Comparison of ENCODE assay signal across 8 mouse cellular contexts in the genomic region with DNA sequence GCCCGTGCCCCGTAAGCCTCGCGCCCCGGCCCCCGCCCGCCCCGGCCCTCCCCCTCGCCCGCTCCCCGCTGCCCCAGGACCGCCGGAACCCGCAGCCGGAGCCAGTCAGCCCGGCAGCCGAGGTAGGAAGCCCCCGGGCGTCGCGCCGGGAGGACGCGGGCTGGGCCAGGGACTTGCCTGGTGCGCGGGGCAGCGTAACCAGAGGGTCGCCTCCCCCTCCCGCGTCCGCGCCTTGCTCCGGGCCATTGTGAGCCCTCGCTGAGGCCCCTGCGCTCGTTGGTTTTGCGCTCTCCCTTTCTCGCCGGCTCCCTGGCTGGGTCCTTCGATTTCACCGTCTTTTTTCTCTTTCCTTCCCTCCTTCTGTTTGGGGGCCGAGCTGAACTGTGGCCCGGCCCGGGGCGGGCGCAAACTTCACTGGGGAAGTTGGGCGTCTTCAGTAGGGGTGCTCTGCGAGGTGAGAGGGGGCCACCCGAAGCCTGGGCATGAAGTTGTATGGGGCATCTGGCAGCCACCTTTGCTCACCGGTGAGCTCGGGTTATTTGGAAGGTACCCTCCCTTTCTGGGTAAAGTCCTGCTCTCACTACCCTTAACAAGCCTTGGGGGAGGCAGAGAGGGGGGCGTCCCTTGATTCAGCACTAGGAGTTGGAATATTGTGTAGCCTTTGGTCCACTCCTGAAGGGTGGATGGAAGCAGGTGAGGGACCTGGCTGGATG. TPM values are rescaled to one million over a fixed set of nuclear protein-coding genes. Genes with fewer than 3 reads are reported as not detected.
DNase-seq lines count a peak whose midpoint lies in the region; ATAC-seq lines count a peak whose summit lies in the region.

No protein-coding gene starts in this region.

- peaks cover 48% of the 10 kb centered on the region for H3K4me1 ChIP-seq in kidney, embryonic 14.5 days (ENCODE audit: control insufficient read depth, insufficient read depth, low read length)
- peaks cover 15 to 41% of the 10 kb centered on the region in 2 experiments for H3K4me1 ChIP-seq in ES-E14 (ENCODE audit: control insufficient read depth in 2 of 2, insufficient read depth in 2 of 2, low read length in 2 of 2, poor library complexity in 1 of 2)
- H3K4me1 ChIP-seq in embryonic facial prominence, embryonic 11.5 days (ENCODE audit: control insufficient read depth, insufficient read depth, low read length): peaks cover 21% of the 10 kb centered on the region
- H3K4me1 ChIP-seq in hindbrain, embryonic 16.5 days (ENCODE audit: control insufficient read depth, insufficient read depth, low read depth, low read length): peaks cover 58% of the 10 kb centered on the region
- peaks cover 54% of the 10 kb centered on the region for H3K4me1 ChIP-seq in midbrain, embryonic 11.5 days (ENCODE audit: control insufficient read depth, insufficient read depth, low read length)

- peak; percentile 11 for ATAC-seq in kidney, embryonic 14.5 days (ENCODE audit: low FRiP score, low TSS enrichment)
- ATAC-seq in embryonic facial prominence, embryonic 11.5 days (replicated peaks; ENCODE audit: insufficient number of reproducible peaks, low FRiP score, low TSS enrichment, low read depth): peak; percentile 40
- peak; percentile 31 for ATAC-seq in hindbrain, embryonic 16.5 days
- ATAC-seq in midbrain, embryonic 11.5 days (ENCODE audit: low FRiP score): peak; percentile 57
- ATAC-seq in megakaryocyte progenitor cell, adult 5-6 weeks (replicated peaks; ENCODE audit: poor library complexity): no peak; the same call in 1 of the 2 replicates

- WGBS in kidney, embryonic 14.5 days: 1% methylated on average over 40 of the region's 52 CpGs
- WGBS in embryonic facial prominence, embryonic 11.5 days: under 1% methylated on average over 30 of the region's 52 CpGs
- 1% methylated on average over 33 of the region's 52 CpGs for WGBS in hindbrain, embryonic 16.5 days
- 0% methylated on average over 24 of the region's 52 CpGs for WGBS in midbrain, embryonic 11.5 days

- DNase-seq in kidney, postnatal 14 days: no peak
- no peak for DNase-seq in ES-E14 (ENCODE audit: low read depth, low spot score)
- DNase-seq in embryonic facial prominence, embryonic 11.5 days (ENCODE audit: low spot score): peak; percentile 62
- peak; percentile 93 for DNase-seq in midbrain, embryonic 11.5 days (ENCODE audit: low spot score, missing footprints)
- DNase-seq in ovary, postnatal 10 days (ENCODE audit: low spot score): no peak

- in situ Hi-C loops in ES-E14 (cut with MboI; ENCODE audit: low sequenced_read_pairs in 2 of 2, unreplicated experiment in 2 of 2): no loop called here

- H3K4me2 ChIP-seq in kidney, embryonic 14.5 days (replicated peaks; ENCODE audit: low read depth, low read length): peak overlapping the region; percentile 95
- peak overlapping the region; percentile 67 for H3K4me2 ChIP-seq in embryonic facial prominence, embryonic 11.5 days (ENCODE audit: low read depth, low read length)
- peak overlapping the region; percentile 94 for H3K4me2 ChIP-seq in hindbrain, embryonic 16.5 days (ENCODE audit: low read length)
- peak overlapping the region; percentile 83 for H3K4me2 ChIP-seq in midbrain, embryonic 11.5 days

- peaks cover 9% of the 10 kb centered on the region for H3K36me3 ChIP-seq in kidney, embryonic 14.5 days (ENCODE audit: control insufficient read depth, insufficient read depth, low read length)
- H3K36me3 ChIP-seq in ES-E14 (ENCODE audit: control insufficient read depth, insufficient read depth, low read length, poor library complexity, severe bottlenecking): no peaks in the 10 kb centered on the region
- H3K36me3 ChIP-seq in embryonic facial prominence, embryonic 11.5 days (replicated peaks; ENCODE audit: control insufficient read depth, insufficient read depth, low read depth, low read length): peaks cover 2% of the 10 kb centered on the region; the same call in 1 of the 2 replicates
- peaks cover 4% of the 10 kb centered on the region; the same call in 1 of the 2 replicates for H3K36me3 ChIP-seq in hindbrain, embryonic 16.5 days (ENCODE audit: control insufficient read depth, insufficient read depth, low read length)
- no peaks in the 10 kb centered on the region; the same call in 1 of the 2 replicates for H3K36me3 ChIP-seq in midbrain, embryonic 11.5 days (ENCODE audit: control insufficient read depth, insufficient read depth, low read length)

- no peaks in the 10 kb centered on the region for H3K9me3 ChIP-seq in kidney, embryonic 14.5 days (ENCODE audit: control insufficient read depth, low read length)
- H3K9me3 ChIP-seq in ES-E14 (ENCODE audit: control insufficient read depth, insufficient read depth, low read depth, low read length): no peaks in the 10 kb centered on the region
- no peaks in the 10 kb centered on the region for H3K9me3 ChIP-seq in embryonic facial prominence, embryonic 11.5 days (replicated peaks; ENCODE audit: control insufficient read depth, low read length)
- H3K9me3 ChIP-seq in hindbrain, embryonic 16.5 days (ENCODE audit: control insufficient read depth, low read length): no peaks in the 10 kb centered on the region
- H3K9me3 ChIP-seq in midbrain, embryonic 11.5 days (ENCODE audit: control insufficient read depth, low read length): no peaks in the 10 kb centered on the region

- peak overlapping the region; percentile 88 for H3K4me3 ChIP-seq in kidney, embryonic 14.5 days (ENCODE audit: low read length)
- H3K4me3 ChIP-seq in ES-E14 (ENCODE audit: insufficient read depth in 1 of 2, low read depth in 1 of 2, low read length in 2 of 2, poor library complexity in 1 of 2, severe bottlenecking in 1 of 2): peak overlapping the region; percentile 96
- H3K4me3 ChIP-seq in embryonic facial prominence, embryonic 11.5 days (ENCODE audit: low read depth, low read length): peak overlapping the region; percentile 85
- peak overlapping the region; percentile 88 for H3K4me3 ChIP-seq in hindbrain, embryonic 16.5 days (ENCODE audit: low read length)
- H3K4me3 ChIP-seq in midbrain, embryonic 11.5 days (ENCODE audit: low read depth, low read length): peak overlapping the region; percentile 89

- no peaks in the 10 kb centered on the region for H3K27me3 ChIP-seq in kidney, embryonic 14.5 days (ENCODE audit: control insufficient read depth, insufficient read depth, low read length)
- H3K27me3 ChIP-seq in embryonic facial prominence, embryonic 11.5 days (ENCODE audit: control insufficient read depth, insufficient read depth, low read length): no peaks in the 10 kb centered on the region
- no peaks in the 10 kb centered on the region for H3K27me3 ChIP-seq in hindbrain, embryonic 16.5 days (replicated peaks; ENCODE audit: control insufficient read depth, insufficient read depth, low read length)
- H3K27me3 ChIP-seq in midbrain, embryonic 11.5 days (ENCODE audit: control insufficient read depth, insufficient read depth, low read length): no peaks in the 10 kb centered on the region

- peak overlapping the region; percentile 94 for H3K27ac ChIP-seq in kidney, embryonic 14.5 days (ENCODE audit: low read depth, low read length)
- peak overlapping the region; percentile 59 for H3K27ac ChIP-seq in ES-E14 (ENCODE audit: insufficient read depth, low read depth, low read length, poor library complexity, severe bottlenecking)
- H3K27ac ChIP-seq in embryonic facial prominence, embryonic 11.5 days (replicated peaks; ENCODE audit: low read depth, low read length): peak overlapping the region; percentile 94
- H3K27ac ChIP-seq in hindbrain, embryonic 16.5 days (ENCODE audit: low read depth, low read length): peak overlapping the region; percentile 92
- H3K27ac ChIP-seq in midbrain, embryonic 11.5 days (ENCODE audit: low read depth, low read length): peak overlapping the region; percentile 95

- H3K9ac ChIP-seq in kidney, embryonic 14.5 days (ENCODE audit: low read depth, low read length): peak overlapping the region; percentile 96
- H3K9ac ChIP-seq in ES-E14 (ENCODE audit: insufficient read depth, low read depth, low read length, poor library complexity, severe bottlenecking): peak overlapping the region; percentile 89
- H3K9ac ChIP-seq in embryonic facial prominence, embryonic 11.5 days (replicated peaks; ENCODE audit: low read length): peak overlapping the region; percentile 93
- H3K9ac ChIP-seq in hindbrain, embryonic 16.5 days (ENCODE audit: low read depth, low read length): peak overlapping the region; percentile 96
- peak overlapping the region; percentile 97 for H3K9ac ChIP-seq in midbrain, embryonic 11.5 days (ENCODE audit: low read length)

RNA-seq across cellular contexts. Expression of a gene that starts 0.5 kb away (rescaled TPM):
- polyA plus RNA-seq in kidney, embryonic 14.5 days (2014; fragmentation: Nextera tagmentation; extraction: Ambion mirVana): 42.4 and 47.3 TPM in 2 replicates
- 18.2 and 19.6 TPM in 2 replicates for total RNA-seq in ES-E14 (2012; rRNA removed)
- 19.9 and 21.2 TPM in 2 replicates for polyA plus RNA-seq in embryonic facial prominence, embryonic 11.5 days (2014; fragmentation: Nextera tagmentation; extraction: Ambion mirVana)
- 13.0 and 14.2 TPM in 2 replicates for polyA plus RNA-seq in hindbrain, embryonic 16.5 days (2015; fragmentation: Nextera tagmentation; extraction: Ambion mirVana)
- 16.6 and 27.2 TPM in 2 replicates for polyA plus RNA-seq in midbrain, embryonic 11.5 days (2014; fragmentation: Nextera tagmentation; extraction: Ambion mirVana)
- total RNA-seq in megakaryocyte progenitor cell, adult 5-6 weeks (2015): 1.1 and 1.5 TPM in 2 replicates
- 0.64 and 1.1 TPM in 2 replicates for total RNA-seq in megakaryocyte progenitor cell, adult 5-6 weeks (2017)

RNA-seq across cellular contexts. Expression of a gene that starts 29.8 kb away (rescaled TPM):
- 102 and 116 TPM in 2 replicates for polyA plus RNA-seq in kidney, embryonic 14.5 days (2014; fragmentation: Nextera tagmentation; extraction: Ambion mirVana)
- 127 and 131 TPM in 2 replicates for total RNA-seq in ES-E14 (2012; rRNA removed)
- 103 and 105 TPM in 2 replicates for polyA plus RNA-seq in embryonic facial prominence, embryonic 11.5 days (2014; fragmentation: Nextera tagmentation; extraction: Ambion mirVana)
- 139 and 150 TPM in 2 replicates for polyA plus RNA-seq in hindbrain, embryonic 16.5 days (2015; fragmentation: Nextera tagmentation; extraction: Ambion mirVana)
- 97.1 and 99.1 TPM in 2 replicates for polyA plus RNA-seq in midbrain, embryonic 11.5 days (2014; fragmentation: Nextera tagmentation; extraction: Ambion mirVana)
- total RNA-seq in megakaryocyte progenitor cell, adult 5-6 weeks (2015): 74.0 and 86.1 TPM in 2 replicates
- total RNA-seq in megakaryocyte progenitor cell, adult 5-6 weeks (2017): 19.1 and 35.2 TPM in 2 replicates

RNA-seq across cellular contexts. Expression of a gene that starts 35.3 kb away (rescaled TPM):
- 24.5 and 25.7 TPM in 2 replicates for polyA plus RNA-seq in kidney, embryonic 14.5 days (2014; fragmentation: Nextera tagmentation; extraction: Ambion mirVana)
- total RNA-seq in ES-E14 (2012; rRNA removed): 15.4 and 19.0 TPM in 2 replicates
- 27.2 and 28.6 TPM in 2 replicates for polyA plus RNA-seq in embryonic facial prominence, embryonic 11.5 days (2014; fragmentation: Nextera tagmentation; extraction: Ambion mirVana)
- 8.5 and 10.6 TPM in 2 replicates for polyA plus RNA-seq in hindbrain, embryonic 16.5 days (2015; fragmentation: Nextera tagmentation; extraction: Ambion mirVana)
- polyA plus RNA-seq in midbrain, embryonic 11.5 days (2014; fragmentation: Nextera tagmentation; extraction: Ambion mirVana): 18.2 and 18.9 TPM in 2 replicates
- total RNA-seq in megakaryocyte progenitor cell, adult 5-6 weeks (2015): 37.1 and 41.2 TPM in 2 replicates
- 42.0 and 53.9 TPM in 2 replicates for total RNA-seq in megakaryocyte progenitor cell, adult 5-6 weeks (2017)

RNA-seq across cellular contexts. Expression of a gene that starts 44.8 kb away (rescaled TPM):
- polyA plus RNA-seq in kidney, embryonic 14.5 days (2014; fragmentation: Nextera tagmentation; extraction: Ambion mirVana): 14.4 and 16.1 TPM in 2 replicates
- 8.7 and 11.2 TPM in 2 replicates for total RNA-seq in ES-E14 (2012; rRNA removed)
- 10.9 and 14.1 TPM in 2 replicates for polyA plus RNA-seq in embryonic facial prominence, embryonic 11.5 days (2014; fragmentation: Nextera tagmentation; extraction: Ambion mirVana)
- polyA plus RNA-seq in hindbrain, embryonic 16.5 days (2015; fragmentation: Nextera tagmentation; extraction: Ambion mirVana): 6.0 and 7.0 TPM in 2 replicates
- 6.1 and 7.0 TPM in 2 replicates for polyA plus RNA-seq in midbrain, embryonic 11.5 days (2014; fragmentation: Nextera tagmentation; extraction: Ambion mirVana)
- total RNA-seq in megakaryocyte progenitor cell, adult 5-6 weeks (2015): 0.07 and 0.49 TPM in 2 replicates
- 0.17 and 0.34 TPM in 2 replicates for total RNA-seq in megakaryocyte progenitor cell, adult 5-6 weeks (2017)

RNA-seq across cellular contexts. Expression of a gene that starts 44.8 kb away (rescaled TPM):
- polyA plus RNA-seq in kidney, embryonic 14.5 days (2014; fragmentation: Nextera tagmentation; extraction: Ambion mirVana): 46.3 and 68.8 TPM in 2 replicates
- 45.5 and 53.2 TPM in 2 replicates for total RNA-seq in ES-E14 (2012; rRNA removed)
- 56.9 and 58.3 TPM in 2 replicates for polyA plus RNA-seq in embryonic facial prominence, embryonic 11.5 days (2014; fragmentation: Nextera tagmentation; extraction: Ambion mirVana)
- 70.6 and 71.9 TPM in 2 replicates for polyA plus RNA-seq in hindbrain, embryonic 16.5 days (2015; fragmentation: Nextera tagmentation; extraction: Ambion mirVana)
- polyA plus RNA-seq in midbrain, embryonic 11.5 days (2014; fragmentation: Nextera tagmentation; extraction: Ambion mirVana): 53.4 and 57.0 TPM in 2 replicates
- 24.6 and 26.3 TPM in 2 replicates for total RNA-seq in megakaryocyte progenitor cell, adult 5-6 weeks (2015)
- total RNA-seq in megakaryocyte progenitor cell, adult 5-6 weeks (2017): 59.5 and 71.1 TPM in 2 replicates

Comparison
In these comparisons a context has a peak if more than half of its experiments do, and no peak if none do; other contexts are left out.
1. DNase-seq: peak in embryonic facial prominence, embryonic 11.5 days (single experiment) and midbrain, embryonic 11.5 days (single experiment); none in kidney, postnatal 14 days (single experiment), ES-E14 (single experiment) and ovary, postnatal 10 days (single experiment).
2. Peak in every context shown above with its lines, with median percentiles within 50 percentile points of each other: H3K27ac ChIP-seq, H3K4me2 ChIP-seq, H3K4me3 ChIP-seq and H3K9ac ChIP-seq.